In genomic region chr17:29238421-29238945, GRCm38 (mm10) we compare ENCODE assay signal across 8 mouse cellular contexts. TPM values are rescaled to one million over a fixed set of nuclear protein-coding genes. Genes with fewer than 3 reads are reported as not detected.
DNase-seq lines count a peak whose midpoint lies in the region; ATAC-seq and TF ChIP-seq lines count a peak whose summit lies in the region.

No protein-coding gene starts in this region.

- peak overlapping the region; percentile 63 for H3K4me3 ChIP-seq in layer of hippocampus, adult 2 months
- H3K4me3 ChIP-seq in cortical plate, adult 2 months (ENCODE audit: insufficient read depth, low read length) = peak overlapping the region; percentile 58

- DNase-seq in layer of hippocampus, adult 2 months (ENCODE audit: low spot score in 2 of 2) = no peak
- DNase-seq in layer of hippocampus, adult 8-10 months (ENCODE audit: low spot score in 2 of 2) = no peak
- no peak for DNase-seq in natural killer cell, adult 2 months (ENCODE audit: low spot score in 2 of 2)
- DNase-seq in adrenal gland, adult (ENCODE audit: inconsistent age in 2 of 2, low spot score in 1 of 2) = no peak

- H3K27ac ChIP-seq in layer of hippocampus, adult 2 months = peak overlapping the region; percentile 65
- peak overlapping the region; percentile 23 for H3K27ac ChIP-seq in cortical plate, adult 2 months (ENCODE audit: insufficient read depth, low read length)

- H3K4me1 ChIP-seq in cortical plate, adult 2 months (ENCODE audit: control insufficient read depth, insufficient read depth, low read length) = 0 out of 2 replicates have a peak, but pooled peaks cover 2% of the 10 kb centered on the region

- no peak for TF ChIP-seq POLR2A in cortical plate, adult 2 months (IDR thresholded peaks at IDR 0.05; ENCODE audit: extremely low read depth, insufficient read depth, low read length)

- peak; percentile 33 for ATAC-seq in granulocyte monocyte progenitor cell, adult 5-6 weeks (replicated peaks; ENCODE audit: poor library complexity, severe bottlenecking)
- ATAC-seq in megakaryocyte-erythroid progenitor cell, adult 5-6 weeks (replicated peaks; ENCODE audit: low FRiP score, low TSS enrichment, poor library complexity, severe bottlenecking) = 0 out of 2 replicates have a peak, but pooled peaks have one; percentile 12
- ATAC-seq in cerebellum, adult (ENCODE audit: insufficient number of reproducible peaks, low FRiP score, low TSS enrichment) = no peak

- no peak for TF ChIP-seq CTCF in layer of hippocampus, adult 2 months (conservative IDR thresholded peaks at IDR 0.05)
- TF ChIP-seq CTCF in cortical plate, adult 2 months (IDR thresholded peaks at IDR 0.05; ENCODE audit: extremely low read depth, insufficient read depth, low read length) = no peak

RNA-seq across cellular contexts. Expression of gene Cpne5, which starts 0.5 kb away (rescaled TPM):
- total RNA-seq in layer of hippocampus, adult 2 months (2021) = 10 to 100 TPM; 34.0 to 36.3 TPM
- total RNA-seq in layer of hippocampus, adult 8-10 months (2022) = 10 to 100 TPM; 26.5 to 35.8 (median 29.7) TPM
- polyA plus RNA-seq in cortical plate, adult 2 months (2012; rRNA removed) = 91.3 and 107 TPM in 2 replicates
- total RNA-seq in granulocyte monocyte progenitor cell, adult 5-6 weeks (2014; fragmentation: Nextera tagmentation) = 5.9 and 6.3 TPM in 2 replicates
- total RNA-seq in granulocyte monocyte progenitor cell, adult 5-6 weeks (2017) = 1.7 and 14.3 TPM in 2 replicates
- 0.17 TPM in 1 of 2 replicates, not detected in the other for total RNA-seq in megakaryocyte-erythroid progenitor cell, adult 5-6 weeks (2014; fragmentation: Nextera tagmentation)
- 0.38 TPM in 1 of 2 replicates, not detected in the other for total RNA-seq in megakaryocyte-erythroid progenitor cell, adult 5-6 weeks (2017)

RNA-seq across cellular contexts. Expression of gene Ppil1, which starts 25.5 kb away (rescaled TPM):
- 10 to 100 TPM; 14.8 to 16.2 TPM for total RNA-seq in layer of hippocampus, adult 2 months (2021)
- total RNA-seq in layer of hippocampus, adult 8-10 months (2022) = 10 to 100 TPM; 16.1 to 18.5 (median 16.4) TPM
- polyA plus RNA-seq in cortical plate, adult 2 months (2012; rRNA removed) = 22.3 and 23.5 TPM in 2 replicates
- 83.0 and 122 TPM in 2 replicates for total RNA-seq in granulocyte monocyte progenitor cell, adult 5-6 weeks (2014; fragmentation: Nextera tagmentation)
- total RNA-seq in granulocyte monocyte progenitor cell, adult 5-6 weeks (2017) = 97.1 and 107 TPM in 2 replicates
- 80.9 and 99.0 TPM in 2 replicates for total RNA-seq in megakaryocyte-erythroid progenitor cell, adult 5-6 weeks (2014; fragmentation: Nextera tagmentation)
- total RNA-seq in megakaryocyte-erythroid progenitor cell, adult 5-6 weeks (2017) = 82.9 and 105 TPM in 2 replicates

RNA-seq across cellular contexts. Expression of gene BC004004, which starts 30.1 kb away (rescaled TPM):
- 10 to 100 TPM; 78.9 to 81.5 TPM for total RNA-seq in layer of hippocampus, adult 2 months (2021)
- 100 to 1,000 TPM in 1 of 4 experiments, 10 to 100 TPM in 3; 85.3 to 108 (median 90.5) TPM for total RNA-seq in layer of hippocampus, adult 8-10 months (2022)
- 83.8 and 92.1 TPM in 2 replicates for polyA plus RNA-seq in cortical plate, adult 2 months (2012; rRNA removed)
- 97.2 and 127 TPM in 2 replicates for total RNA-seq in granulocyte monocyte progenitor cell, adult 5-6 weeks (2014; fragmentation: Nextera tagmentation)
- 67.3 and 108 TPM in 2 replicates for total RNA-seq in granulocyte monocyte progenitor cell, adult 5-6 weeks (2017)
- 81.8 and 82.3 TPM in 2 replicates for total RNA-seq in megakaryocyte-erythroid progenitor cell, adult 5-6 weeks (2014; fragmentation: Nextera tagmentation)
- 60.4 and 66.0 TPM in 2 replicates for total RNA-seq in megakaryocyte-erythroid progenitor cell, adult 5-6 weeks (2017)

Comparison
In these comparisons a context has a peak if more than half of its experiments do, and no peak if none do; other contexts are left out.
1. RNA of gene Ppil1, which starts 25.5 kb away (total RNA-seq): 83.0 to 122 TPM in granulocyte monocyte progenitor cell, adult 5-6 weeks and 80.9 to 105 TPM in megakaryocyte-erythroid progenitor cell, adult 5-6 weeks; 16.1 to 18.5 TPM in layer of hippocampus, adult 8-10 months and 14.8 to 16.2 TPM in layer of hippocampus, adult 2 months; every median in the first group is over 4 times any median in the second.